Mouse (Mus musculus): ENCODE measurements around the gene Cnnm3. TPM values are rescaled to one million over a fixed set of nuclear protein-coding genes. Genes with fewer than 3 reads are reported as not detected.

Cnnm3 gene
- total and polyA plus RNA-seq, 3 experiments, result 4.2 to 9.9 TPM; not detected in 1

DNA sequence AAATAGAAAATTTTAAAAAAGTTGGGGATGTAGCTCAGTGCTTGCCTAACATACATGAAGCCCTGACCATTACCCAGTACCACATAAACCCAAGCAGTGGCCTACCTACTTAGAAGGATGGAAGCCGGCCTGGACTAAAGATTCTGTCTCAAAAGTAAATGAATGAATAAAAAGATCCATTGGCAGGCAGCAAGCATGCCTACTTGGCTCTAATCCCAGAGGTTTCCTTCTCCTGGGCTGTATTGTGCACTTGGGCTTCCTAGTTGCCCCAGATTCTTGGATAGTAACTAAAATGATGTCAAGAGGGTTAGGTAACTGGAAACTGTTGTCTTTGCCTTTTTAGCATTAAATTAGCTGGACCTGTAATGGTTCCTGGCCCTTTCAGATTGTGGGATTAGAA, 1.6 kb downstream of the Cnnm3 start:
- H3K9me3 ChIP-seq (replicated peaks; ENCODE audit: insufficient read depth, low read length), result no peaks in the 10 kb centered on the region
- H3K27ac ChIP-seq (ENCODE audit: control insufficient read depth, low read depth, low read length), result no peak overlapping the region
- H3K27me3 ChIP-seq (ENCODE audit: control insufficient read depth in 1 of 2, insufficient read depth in 2 of 2, low read length in 2 of 2), result no peaks in the 10 kb centered on the region
- H3K4me1 ChIP-seq (ENCODE audit: control insufficient read depth in 1 of 2, insufficient read depth in 2 of 2, low read length in 2 of 2), result peaks cover 2 to 5% of the 10 kb centered on the region in 2 experiments
- TF ChIP-seq ELF1 (IDR thresholded peaks at IDR 0.05; ENCODE audit: low read depth, low read length) (no peak), TCF12 (IDR thresholded peaks at IDR 0.05; ENCODE audit: low read depth, low read length) (no peak), CHD1 (IDR thresholded peaks at IDR 0.05; ENCODE audit: low read depth, low read length) (no peak), EP300 (IDR thresholded peaks at IDR 0.05; ENCODE audit: low read depth in 1 of 2, low read length in 2 of 2) (no peak), KAT2A (conservative IDR thresholded peaks at IDR 0.05; ENCODE audit: low read depth, low read length) (no peak), MXI1 (IDR thresholded peaks at IDR 0.05; ENCODE audit: low read depth, low read length) (0 out of 2 replicates have a peak, but pooled peaks have one; percentile 15)
- peaks cover 8% of the 10 kb centered on the region for H3K79me2 ChIP-seq (ENCODE audit: control insufficient read depth, insufficient read depth, low read length, poor library complexity)
- DNase-seq (ENCODE audit: low read depth, low spot score), result peak; percentile 35
- H3K4me3 ChIP-seq (ENCODE audit: control insufficient read depth in 1 of 2, insufficient read depth in 1 of 2, low read depth in 2 of 2, low read length in 2 of 2), result peak overlapping the region; percentile 62 to 82
- H3K9ac ChIP-seq (ENCODE audit: control insufficient read depth, low read depth, low read length, poor library complexity, severe bottlenecking), result peak overlapping the region; percentile 73; the same call in 1 of the 2 replicates
- peaks cover 0 to 3% of the 10 kb centered on the region in 2 experiments; a peak in 2 of 4 replicates for H3K36me3 ChIP-seq (ENCODE audit: control insufficient read depth in 1 of 2, insufficient read depth in 2 of 2, low read length in 2 of 2)

- Histone ChIP-seq H3K4me3 (ENCODE audit: control insufficient read depth in 1 of 2, insufficient read depth in 1 of 2, low read depth in 2 of 2, low read length in 2 of 2) (peak overlapping the region in 1 of 2 experiments; percentile 62; a peak in 2 of 4 replicates), H3K9ac (ENCODE audit: control insufficient read depth, low read depth, low read length, poor library complexity, severe bottlenecking) (no peak overlapping the region), H3K4me1 (ENCODE audit: control insufficient read depth in 1 of 2, insufficient read depth in 2 of 2, low read length in 2 of 2) (peaks cover 2 to 5% of the 10 kb centered on the region in 2 experiments), H3K79me2 (ENCODE audit: control insufficient read depth, insufficient read depth, low read length, poor library complexity) (peaks cover 8% of the 10 kb centered on the region), H3K9me3 (replicated peaks; ENCODE audit: insufficient read depth, low read length) (no peaks in the 10 kb centered on the region), H3K27me3 (ENCODE audit: control insufficient read depth in 1 of 2, insufficient read depth in 2 of 2, low read length in 2 of 2) (no peaks in the 10 kb centered on the region), H3K36me3 (ENCODE audit: control insufficient read depth in 1 of 2, insufficient read depth in 2 of 2, low read length in 2 of 2) (peaks cover 0 to 3% of the 10 kb centered on the region in 2 experiments; a peak in 2 of 4 replicates), H3K27ac (ENCODE audit: control insufficient read depth, low read depth, low read length) (no peak overlapping the region)
- TF ChIP-seq CTCF (IDR thresholded peaks at IDR 0.05 in 2 of 3, conservative IDR thresholded peaks at IDR 0.05 in 1 of 3; ENCODE audit: control insufficient read depth in 1 of 3, insufficient read depth in 1 of 3, low read depth in 2 of 3, low read length in 3 of 3, poor library complexity in 1 of 3, severe bottlenecking in 1 of 3) (peak; percentile 67 to 72 (median 70)), RCOR1 (IDR thresholded peaks at IDR 0.05; ENCODE audit: low read depth, low read length) (no peak), MYB (IDR thresholded peaks at IDR 0.05; ENCODE audit: low read depth, low read length) (no peak), JUND (IDR thresholded peaks at IDR 0.05; ENCODE audit: low read depth, low read length) (0 out of 2 replicates have a peak, but pooled peaks have one; percentile 36), HCFC1 (IDR thresholded peaks at IDR 0.05; ENCODE audit: low read depth, low read length) (no peak; the same call in 1 of the 2 replicates), E2F4 (IDR thresholded peaks at IDR 0.05; ENCODE audit: borderline replicate concordance, low read depth, low read length) (no peak), ELF1 (IDR thresholded peaks at IDR 0.05; ENCODE audit: low read depth, low read length) (no peak), MYC (IDR thresholded peaks at IDR 0.05; ENCODE audit: low read depth, low read length) (0 out of 2 replicates have a peak, but pooled peaks have one; percentile 37), SMC3 (IDR thresholded peaks at IDR 0.05; ENCODE audit: low read depth, low read length) (peak; percentile 52), EP300 (IDR thresholded peaks at IDR 0.05; ENCODE audit: low read depth in 1 of 2, low read length in 2 of 2) (no peak), POLR2AphosphoS2 (IDR thresholded peaks at IDR 0.05; ENCODE audit: low read length) (no peak), USF1 (IDR thresholded peaks at IDR 0.05; ENCODE audit: low read depth, low read length) (no peak), ZNF384 (IDR thresholded peaks at IDR 0.05; ENCODE audit: low read depth, low read length) (peak; percentile 71), SIN3A (IDR thresholded peaks at IDR 0.05; ENCODE audit: low read length) (peak; percentile 55; the same call in 1 of the 2 replicates), RAD21 (IDR thresholded peaks at IDR 0.05; ENCODE audit: low read depth, low read length) (peak; percentile 59), GATA1 (IDR thresholded peaks at IDR 0.05; ENCODE audit: low read depth, low read length) (no peak)
- DNase-seq (ENCODE audit: low read depth, low spot score), result peak; percentile 74
Measured at GRCm38 (mm10) chr1:36513718-36514117, 2.1 kb downstream of the Cnnm3 start.

Data from MEL (cell line).